Mouse (Mus musculus) gastrocnemius, postnatal 10 days (tissue): ENCODE data around the gene Gm49393. TPM values are rescaled to one million over a fixed set of nuclear protein-coding genes. Genes with fewer than 3 reads are reported as not detected.

Experiments used
- DNase-seq: peaks from one replicate; pipeline ENCODE4 v3.0.0; 2021; ENCODE audit warnings: mixed read lengths
- total RNA-seq, 2 experiments: library from RNA; stranded (reverse); gene quantifications; 2 replicates each; pipeline ENCODE4 v1.2.3; 2021

Gm49393 gene
- total RNA-seq, 2 experiments from 2014 or later = not detected

GRCm38 (mm10) chr13:60809690-60810089 is 125.7 kb downstream of the Gm49393 start:
- no peak for DNase-seq

Other genes with a start within 250 kb of the Gm49393 start
- not detected for gene BC051665, start 149.2 kb downstream of the Gm49393 start, total RNA-seq
- not detected for gene Ctsll3, start 132.7 kb downstream of the Gm49393 start, total RNA-seq
- gene 4930486L24Rik, start 71.1 kb downstream of the Gm49393 start, total RNA-seq = under 1 TPM in 1 of 2 experiments, not detected in 1; 0.47 TPM
- under 1 TPM in 1 of 2 experiments, not detected in 1; 0.26 TPM for gene Gm49392, start 38.7 kb downstream of the Gm49393 start, total RNA-seq
- gene Ctla2b, start 38.1 kb downstream of the Gm49393 start, total RNA-seq = 1 to 10 TPM; 3.1 to 3.5 TPM
- gene Tpbpb, start 30.7 kb downstream of the Gm49393 start, total RNA-seq = not detected
- gene Gm49391, start 981 bp upstream of the Gm49393 start, total RNA-seq = not detected
- gene Ctla2a, start 1.0 kb upstream of the Gm49393 start, total RNA-seq = 10 to 100 TPM; 27.1 to 27.2 TPM
- not detected for gene Tpbpa, start 6.4 kb upstream of the Gm49393 start, total RNA-seq
- gene Ctsj, start 70.4 kb upstream of the Gm49393 start, total RNA-seq = not detected
- gene Ctsq, start 105.0 kb upstream of the Gm49393 start, total RNA-seq = not detected
- gene Ctsr, start 228.7 kb upstream of the Gm49393 start, total RNA-seq = not detected